Mouse (Mus musculus) embryonic fibroblast, embryonic 13.5 days (primary cell): Measurements from ENCODE around the gene Cnr1.

Experiments
- CTCF ChIP-seq: IDR thresholded peaks from 2 replicates; pipeline ENCODE4 v1.5.1; 2011; ENCODE audit warnings: mild to moderate bottlenecking, control low read depth, low read length, moderate library complexity, borderline replicate concordance; ENCODE audit not compliant: insufficient read depth
- POLR2A ChIP-seq: IDR thresholded peaks from 2 replicates; pipeline ENCODE4 v1.6.1; 2011; ENCODE audit warnings: low read depth, mild to moderate bottlenecking, control low read depth, low read length, moderate library complexity

DNA sequence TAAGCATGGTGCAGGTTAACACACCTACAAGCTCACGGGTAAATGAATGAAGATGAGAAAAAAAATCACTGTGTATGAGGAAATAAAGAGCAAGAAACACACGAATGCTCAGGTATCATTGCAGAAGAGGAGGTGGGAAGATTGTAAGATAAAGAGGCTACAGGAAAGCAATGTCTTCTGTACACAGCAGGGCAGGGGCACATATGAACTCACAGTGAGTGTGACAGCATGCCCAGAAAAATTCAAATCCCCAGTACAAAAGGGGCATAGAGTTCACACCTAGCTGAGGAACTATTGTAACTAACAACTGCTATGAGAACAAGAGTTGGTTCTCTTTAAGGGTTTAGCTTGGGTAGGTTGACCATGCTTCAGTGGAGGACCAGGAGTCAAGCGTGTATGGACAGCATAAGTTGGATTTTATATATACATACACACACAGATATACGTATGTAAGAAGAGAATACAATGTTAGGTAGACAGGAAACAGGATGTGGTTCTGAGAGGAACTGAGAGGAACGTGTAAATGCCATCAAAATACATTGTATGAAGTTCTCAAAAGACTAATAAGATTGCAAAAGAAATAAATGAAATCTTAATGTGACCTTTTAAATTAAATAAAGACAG, 64.2 kb downstream of the Cnr1 start:
- TF ChIP-seq POLR2A (no peak), CTCF (no peak)
